Mouse (Mus musculus) large intestine, adult 2 months (tissue): ENCODE results near the gene Chrm1. TPM values are rescaled to one million over a fixed set of nuclear protein-coding genes. Genes with fewer than 3 reads are reported as not detected.

Source experiments
- polyA plus RNA-seq: library from polyadenylated mRNA; depleted of rRNA; stranded (reverse); fragments of >200 nt; gene quantifications from 2 replicates; pipeline ENCODE4 v1.2.3, GENCODE M21; 2012; rRNA removed

The Chrm1 gene
- polyA plus RNA-seq, 1 experiment, result 3.2 TPM

Other genes starting within 250 kb of the Chrm1 start
- gene Slc22a8, start 72.5 kb upstream of the Chrm1 start, polyA plus RNA-seq, result not detected in 2 replicates
- gene Slc22a6, start 45.8 kb upstream of the Chrm1 start, polyA plus RNA-seq, result not detected in 2 replicates
- gene Slc3a2, start 59.6 kb downstream of the Chrm1 start, polyA plus RNA-seq, result 194 and 323 TPM in 2 replicates
- 33.3 and 39.9 TPM in 2 replicates for gene Wdr74, start 72.0 kb downstream of the Chrm1 start, polyA plus RNA-seq
- not detected in 2 replicates for gene 1700092M07Rik, start 76.9 kb downstream of the Chrm1 start, polyA plus RNA-seq
- 71.7 and 97.3 TPM in 2 replicates for gene Stx5a, start 77.6 kb downstream of the Chrm1 start, polyA plus RNA-seq
- gene Nxf1, start 93.3 kb downstream of the Chrm1 start, polyA plus RNA-seq, result 79.1 and 92.6 TPM in 2 replicates
- gene Tmem223, start 107.2 kb downstream of the Chrm1 start, polyA plus RNA-seq, result 107 and 131 TPM in 2 replicates
- 107 and 122 TPM in 2 replicates for gene Tmem179b, start 110.7 kb downstream of the Chrm1 start, polyA plus RNA-seq
- gene Taf6l, start 122.6 kb downstream of the Chrm1 start, polyA plus RNA-seq, result 7.8 and 8.1 TPM in 2 replicates
- 46.2 and 53.1 TPM in 2 replicates for gene Polr2g, start 134.8 kb downstream of the Chrm1 start, polyA plus RNA-seq
- 1.8 TPM in 2 replicates for gene Zbtb3, start 138.8 kb downstream of the Chrm1 start, polyA plus RNA-seq
- gene Ttc9c, start 155.5 kb downstream of the Chrm1 start, polyA plus RNA-seq, result 14.8 and 23.6 TPM in 2 replicates
- 16.3 and 21.8 TPM in 2 replicates for gene Hnrnpul2, start 156.2 kb downstream of the Chrm1 start, polyA plus RNA-seq
- 2.4 and 4.4 TPM in 2 replicates for gene AC129217.1, start 166.0 kb downstream of the Chrm1 start, polyA plus RNA-seq
- 79.8 and 82.1 TPM in 2 replicates for gene Bscl2, start 173.7 kb downstream of the Chrm1 start, polyA plus RNA-seq
- 1.4 and 1.6 TPM in 2 replicates for gene Gng3, start 175.4 kb downstream of the Chrm1 start, polyA plus RNA-seq
- 0.74 and 0.84 TPM in 2 replicates for gene Lrrn4cl, start 187.0 kb downstream of the Chrm1 start, polyA plus RNA-seq
- gene Ubxn1, start 207.7 kb downstream of the Chrm1 start, polyA plus RNA-seq, result 82.6 and 86.1 TPM in 2 replicates
- gene Uqcc3, start 217.1 kb downstream of the Chrm1 start, polyA plus RNA-seq, result 19.7 and 23.4 TPM in 2 replicates
- 2.2 and 2.3 TPM in 2 replicates for gene Lbhd1, start 219.9 kb downstream of the Chrm1 start, polyA plus RNA-seq
- gene Gm49403, start 220.1 kb downstream of the Chrm1 start, polyA plus RNA-seq, result not detected in 2 replicates
- gene 1810009A15Rik, start 225.1 kb downstream of the Chrm1 start, polyA plus RNA-seq, result 17.7 and 21.0 TPM in 2 replicates
- gene Gm49416, start 225.1 kb downstream of the Chrm1 start, polyA plus RNA-seq, result not detected in 2 replicates
- gene Ints5, start 229.2 kb downstream of the Chrm1 start, polyA plus RNA-seq, result 24.4 and 26.9 TPM in 2 replicates
- gene Ganab, start 234.3 kb downstream of the Chrm1 start, polyA plus RNA-seq, result 104 and 157 TPM in 2 replicates